In the genomic region with DNA sequence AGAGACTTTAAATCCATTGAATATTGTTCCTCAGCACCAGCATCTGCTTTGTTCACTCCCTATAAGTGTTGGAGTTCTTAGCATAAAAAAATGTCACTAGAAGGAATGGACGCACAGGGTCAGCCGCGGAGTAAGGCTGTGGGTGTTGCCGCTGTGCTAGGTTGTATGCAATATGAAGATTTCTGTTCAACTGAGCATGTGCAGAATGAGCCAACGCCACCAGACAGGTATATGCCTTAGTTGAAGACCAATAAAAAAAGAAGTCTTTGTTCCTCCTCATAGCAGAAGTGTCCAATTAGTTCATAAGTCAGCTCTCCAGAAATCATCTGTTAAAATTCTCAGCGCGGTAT, we compare ENCODE assay signal across 8 mouse cellular contexts. TPM values are rescaled to one million over a fixed set of nuclear protein-coding genes. Genes with fewer than 3 reads are reported as not detected.
DNase-seq lines count a peak whose midpoint lies in the region; ATAC-seq and TF ChIP-seq lines count a peak whose summit lies in the region.

No protein-coding gene starts in this region.

- DNase-seq in heart, adult 2 months = peak in 1 of 2 experiments; percentile 6
- no peak for DNase-seq in heart, postnatal 4 days
- DNase-seq in ZHBTc4 (ENCODE audit: low read depth, low spot score) = peak; percentile 1
- peak; percentile 50 for DNase-seq in forebrain, embryonic 11.5 days (ENCODE audit: low spot score)
- peak; percentile 53 for DNase-seq in intestine, embryonic 14.5 days (ENCODE audit: low spot score)
- peak; percentile 37 for DNase-seq in limb, embryonic 14.5 days (ENCODE audit: low spot score)
- DNase-seq in spleen, adult 12 weeks (ENCODE audit: low spot score) = no peak

- peak overlapping the region; percentile 65 for H3K4me3 ChIP-seq in heart, adult 2 months
- H3K4me3 ChIP-seq in forebrain, embryonic 11.5 days (ENCODE audit: low read depth, low read length) = peak overlapping the region; percentile 52
- peak overlapping the region; percentile 53 for H3K4me3 ChIP-seq in intestine, embryonic 14.5 days (ENCODE audit: low read depth, low read length)
- H3K4me3 ChIP-seq in limb, embryonic 14.5 days (replicated peaks; ENCODE audit: low read length) = peak overlapping the region; percentile 60
- H3K4me3 ChIP-seq in midbrain, embryonic 13.5 days (replicated peaks) = peak overlapping the region; percentile 60

- WGBS in heart, adult 2 months = 15% methylated on average over 7 of the region's 7 CpGs
- WGBS in forebrain, embryonic 11.5 days = 25% methylated on average over 7 of the region's 7 CpGs
- 30% methylated on average over 7 of the region's 7 CpGs for WGBS in intestine, embryonic 14.5 days
- 22% methylated on average over 7 of the region's 7 CpGs for WGBS in limb, embryonic 14.5 days
- WGBS in midbrain, embryonic 13.5 days = 27% methylated on average over 7 of the region's 7 CpGs

- H3K4me1 ChIP-seq in heart, adult 2 months (ENCODE audit: control insufficient read depth, insufficient read depth, low read length) = no peaks in the 10 kb centered on the region
- no peaks in the 10 kb centered on the region for H3K4me1 ChIP-seq in forebrain, embryonic 11.5 days (replicated peaks; ENCODE audit: control insufficient read depth, insufficient read depth, low read length)
- H3K4me1 ChIP-seq in intestine, embryonic 14.5 days (replicated peaks; ENCODE audit: control insufficient read depth, insufficient read depth, low read length) = no peaks in the 10 kb centered on the region
- no peaks in the 10 kb centered on the region for H3K4me1 ChIP-seq in limb, embryonic 14.5 days (ENCODE audit: control insufficient read depth, insufficient read depth, low read length)
- H3K4me1 ChIP-seq in midbrain, embryonic 13.5 days (replicated peaks) = peaks cover 9% of the 10 kb centered on the region; the same call in 1 of the 2 replicates

- intact Hi-C loops in heart, adult 2 months (cut with DNase I) = loop anchor here (5.0 to 10.0 kb wide), 2 partner anchors 135 to 603 kb away; no protein-coding TSS in a partner anchor

- TF ChIP-seq CTCF in heart, adult 2 months (IDR thresholded peaks at IDR 0.05) = no peak

- no peak for TF ChIP-seq POLR2A in heart, adult 2 months (IDR thresholded peaks at IDR 0.05; ENCODE audit: insufficient read depth, low read depth, low read length)
- no peak for TF ChIP-seq POLR2A in limb, embryonic 14.5 days (IDR thresholded peaks at IDR 0.05; ENCODE audit: borderline replicate concordance, extremely low read depth, insufficient read depth, insufficient read length)

- peak overlapping the region; percentile 62 for H3K27ac ChIP-seq in heart, adult 2 months
- no peak overlapping the region for H3K27ac ChIP-seq in forebrain, embryonic 11.5 days (ENCODE audit: low read depth, low read length)
- no peak overlapping the region; the same call in 1 of the 2 replicates for H3K27ac ChIP-seq in intestine, embryonic 14.5 days (ENCODE audit: low read depth)
- peak overlapping the region; percentile 82 for H3K27ac ChIP-seq in limb, embryonic 14.5 days (replicated peaks; ENCODE audit: low read depth, low read length)
- H3K27ac ChIP-seq in midbrain, embryonic 13.5 days = peak overlapping the region; percentile 88

- H3K9me3 ChIP-seq in forebrain, embryonic 11.5 days (ENCODE audit: control insufficient read depth, low read length) = no peaks in the 10 kb centered on the region
- H3K9me3 ChIP-seq in intestine, embryonic 14.5 days (ENCODE audit: control insufficient read depth, low read length) = no peaks in the 10 kb centered on the region
- H3K9me3 ChIP-seq in limb, embryonic 14.5 days (ENCODE audit: control insufficient read depth, low read length) = no peaks in the 10 kb centered on the region
- H3K9me3 ChIP-seq in midbrain, embryonic 13.5 days = no peaks in the 10 kb centered on the region

- TF ChIP-seq EP300 in heart, adult 2 months (IDR thresholded peaks at IDR 0.05; ENCODE audit: insufficient read depth, low read depth, low read length) = no peak

- no peaks in the 10 kb centered on the region for H3K36me3 ChIP-seq in heart, adult 2 months (ENCODE audit: control insufficient read depth, insufficient read depth, low read length)
- H3K36me3 ChIP-seq in forebrain, embryonic 11.5 days (ENCODE audit: control insufficient read depth, insufficient read depth, low read length) = no peaks in the 10 kb centered on the region
- H3K36me3 ChIP-seq in intestine, embryonic 14.5 days (ENCODE audit: control insufficient read depth, insufficient read depth, low read length) = no peaks in the 10 kb centered on the region
- H3K36me3 ChIP-seq in limb, embryonic 14.5 days (ENCODE audit: control insufficient read depth, insufficient read depth, low read length) = no peaks in the 10 kb centered on the region
- H3K36me3 ChIP-seq in midbrain, embryonic 13.5 days = no peaks in the 10 kb centered on the region

- no peaks in the 10 kb centered on the region for H3K27me3 ChIP-seq in heart, adult 2 months (ENCODE audit: control insufficient read depth, insufficient read depth, low read length)
- H3K27me3 ChIP-seq in forebrain, embryonic 11.5 days (ENCODE audit: control insufficient read depth, insufficient read depth, low read length) = no peaks in the 10 kb centered on the region
- H3K27me3 ChIP-seq in intestine, embryonic 14.5 days (replicated peaks; ENCODE audit: control insufficient read depth, insufficient read depth, low read length) = no peaks in the 10 kb centered on the region
- no peaks in the 10 kb centered on the region for H3K27me3 ChIP-seq in limb, embryonic 14.5 days (ENCODE audit: control insufficient read depth, insufficient read depth, low read length)
- no peaks in the 10 kb centered on the region for H3K27me3 ChIP-seq in midbrain, embryonic 13.5 days

- ATAC-seq in forebrain, embryonic 11.5 days (replicated peaks; ENCODE audit: low FRiP score) = peak; percentile 32; the same call in 1 of the 2 replicates
- ATAC-seq in intestine, embryonic 14.5 days (replicated peaks; ENCODE audit: low FRiP score, low TSS enrichment, low read depth) = no peak
- ATAC-seq in limb, embryonic 14.5 days (ENCODE audit: low FRiP score, low read depth) = no peak
- ATAC-seq in midbrain, embryonic 13.5 days = peak; percentile 28; the same call in 1 of the 2 replicates

- H3K79me2 ChIP-seq in heart, adult 2 months (replicated peaks; ENCODE audit: control insufficient read depth, insufficient read depth, low read length) = no peaks in the 10 kb centered on the region

- peak overlapping the region; percentile 78 for H3K9ac ChIP-seq in heart, adult 2 months (ENCODE audit: low read depth, low read length)
- peak overlapping the region; percentile 45; the same call in 1 of the 2 replicates for H3K9ac ChIP-seq in forebrain, embryonic 11.5 days (ENCODE audit: low read length)
- peak overlapping the region; percentile 27; the same call in 1 of the 2 replicates for H3K9ac ChIP-seq in intestine, embryonic 14.5 days (ENCODE audit: low read length)
- peak overlapping the region; percentile 59; the same call in 1 of the 2 replicates for H3K9ac ChIP-seq in limb, embryonic 14.5 days (ENCODE audit: low read depth, low read length, severe bottlenecking)
- H3K9ac ChIP-seq in midbrain, embryonic 13.5 days (replicated peaks) = peak overlapping the region; percentile 53

- H3K4me2 ChIP-seq in forebrain, embryonic 11.5 days (ENCODE audit: low read depth, low read length, severe bottlenecking) = peak overlapping the region; percentile 35; the same call in 1 of the 2 replicates
- peak overlapping the region; percentile 49 for H3K4me2 ChIP-seq in intestine, embryonic 14.5 days (ENCODE audit: low read length)
- peak overlapping the region; percentile 55 for H3K4me2 ChIP-seq in limb, embryonic 14.5 days (replicated peaks; ENCODE audit: low read depth, low read length, severe bottlenecking)
- peak overlapping the region; percentile 54 for H3K4me2 ChIP-seq in midbrain, embryonic 13.5 days (replicated peaks)

RNA-seq across cellular contexts. Expression of gene Cask, which starts 3.7 kb away (rescaled TPM):
- 10 to 100 TPM; 15.7 to 16.2 TPM for total RNA-seq in heart, adult 2 months (2021)
- 1.8 and 4.7 TPM in 2 replicates for polyA plus RNA-seq in heart, adult 2 months (2012; rRNA removed)
- 10 to 100 TPM; 21.7 to 27.5 TPM for total RNA-seq in heart, postnatal 4 days (2021)
- polyA plus RNA-seq in forebrain, embryonic 11.5 days (2014; fragmentation: Nextera tagmentation; extraction: Ambion mirVana) = 18.3 and 21.4 TPM in 2 replicates
- 14.3 and 16.0 TPM in 2 replicates for polyA plus RNA-seq in intestine, embryonic 14.5 days (2014; fragmentation: Nextera tagmentation; extraction: Ambion mirVana)
- 25.4 and 25.7 TPM in 2 replicates for polyA plus RNA-seq in limb, embryonic 14.5 days (2012; rRNA removed)
- polyA plus RNA-seq in limb, embryonic 14.5 days (2014; fragmentation: Nextera tagmentation; extraction: Ambion mirVana) = 20.9 and 27.4 TPM in 2 replicates
- 45.7 and 49.1 TPM in 2 replicates for polyA plus RNA-seq in midbrain, embryonic 13.5 days (2015; fragmentation: Nextera tagmentation; extraction: Ambion mirVana)

Comparison
In these comparisons a context has a peak if more than half of its experiments do, and no peak if none do; other contexts are left out.
1. DNase-seq: peak in ZHBTc4 (single experiment), forebrain, embryonic 11.5 days (single experiment), intestine, embryonic 14.5 days (single experiment) and limb, embryonic 14.5 days (single experiment); none in heart, postnatal 4 days (single experiment) and spleen, adult 12 weeks (single experiment).
2. H3K27ac ChIP-seq: peak in heart, adult 2 months (single experiment), limb, embryonic 14.5 days (single experiment) and midbrain, embryonic 13.5 days (single experiment); none in forebrain, embryonic 11.5 days (single experiment) and intestine, embryonic 14.5 days (single experiment).
3. H3K9ac ChIP-seq: peak in every context shown above with its lines; median percentile 78 in heart, adult 2 months; 59 in limb, embryonic 14.5 days; 53 in midbrain, embryonic 13.5 days; 45 in forebrain, embryonic 11.5 days; 27 in intestine, embryonic 14.5 days.
4. ATAC-seq: peak in forebrain, embryonic 11.5 days (single experiment) and midbrain, embryonic 13.5 days (single experiment); none in intestine, embryonic 14.5 days (single experiment) and limb, embryonic 14.5 days (single experiment).
5. Peak in every context shown above with its lines, with median percentiles within 50 percentile points of each other: H3K4me3 ChIP-seq and H3K4me2 ChIP-seq.